Mouse (Mus musculus) CD4-positive, CD25-positive, alpha-beta regulatory T cell, adult 2 months (primary cell): ENCODE data around the gene Dynll1.

Experiments
- DNase-seq: peaks from one replicate; pipeline ENCODE4 v3.0.0-alpha.2; 2012; ENCODE audit warnings: low read depth, low spot score

The Dynll1 gene

DNA sequence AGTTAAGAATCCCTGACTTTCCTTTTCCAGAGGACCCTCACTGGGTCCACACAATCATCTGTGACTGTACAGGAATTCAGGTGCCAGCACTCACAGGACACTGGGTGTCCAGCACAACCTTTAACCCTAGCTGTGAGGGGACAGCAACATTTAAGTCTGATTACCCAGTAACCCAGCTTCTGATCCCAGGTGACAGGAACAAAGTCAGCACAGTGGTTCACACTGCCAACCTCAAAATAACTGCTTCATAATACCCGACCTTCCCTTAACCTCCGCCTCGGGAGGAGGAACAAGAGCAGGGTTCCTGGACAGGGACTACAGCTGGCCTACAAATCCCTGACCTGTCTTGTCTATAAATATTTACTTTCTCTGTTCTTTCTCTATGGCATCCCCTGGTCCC is 32.5 kb downstream of the Dynll1 start:
- no peak for DNase-seq

DNA sequence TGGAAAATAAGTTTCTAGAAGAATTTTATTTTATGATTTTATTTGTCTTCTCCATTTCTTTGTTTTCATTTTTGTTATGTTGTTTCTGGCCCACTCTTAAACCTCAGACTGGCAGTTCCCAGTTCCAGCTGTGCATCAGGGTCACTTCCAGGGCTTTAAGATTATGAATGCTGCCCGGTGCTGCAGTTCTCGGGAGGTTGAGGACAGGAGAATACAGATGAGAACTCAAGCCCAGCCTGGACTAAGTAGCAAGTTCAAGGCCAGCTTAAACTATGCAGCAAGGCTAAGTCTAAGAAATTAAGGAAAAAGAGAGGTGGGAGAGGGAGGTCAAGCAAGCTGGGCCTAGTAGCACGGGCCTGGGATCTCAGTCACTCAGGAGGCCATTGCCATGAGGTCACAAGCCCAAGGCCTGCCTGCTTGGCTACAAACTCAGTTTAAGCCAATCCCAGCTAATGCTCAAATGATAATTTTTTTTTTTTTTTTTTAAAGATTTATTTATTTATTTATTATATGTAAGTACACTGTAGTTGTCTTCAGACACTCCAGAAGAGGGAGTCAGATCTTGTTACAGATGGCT is 33.2 kb downstream of the Dynll1 start:
- no peak for DNase-seq

DNA sequence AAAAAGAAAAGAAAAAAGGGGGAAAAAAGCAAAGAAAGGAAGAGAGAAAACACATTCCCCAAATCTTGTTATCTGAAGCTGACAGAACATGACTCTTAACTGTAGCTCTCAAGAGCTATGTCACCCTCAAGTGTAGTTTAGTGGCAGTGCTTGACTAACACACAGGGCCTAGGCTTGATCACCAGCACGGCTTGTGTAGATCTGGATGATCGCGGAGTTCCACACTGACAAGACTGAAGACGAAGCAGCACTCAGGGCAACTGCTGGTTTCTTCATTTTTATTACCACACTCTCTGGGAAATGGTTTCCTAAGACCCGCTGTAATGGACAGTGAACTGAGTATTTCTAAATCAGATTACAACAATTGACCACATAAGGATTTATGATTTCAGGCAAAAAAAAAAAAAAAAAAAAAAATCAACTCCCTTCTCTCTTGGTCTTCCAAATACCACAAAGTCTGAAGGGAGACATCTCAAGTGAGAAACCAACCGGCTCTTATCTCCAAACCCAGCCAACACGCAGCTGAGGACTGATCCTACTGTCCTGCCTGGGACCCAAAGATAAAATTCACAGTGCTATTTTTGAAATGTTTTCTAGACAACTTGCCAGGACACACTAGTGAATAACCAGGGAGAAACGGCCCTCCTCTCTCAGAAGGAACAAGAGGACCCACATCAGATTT is 33.9 kb downstream of the Dynll1 start:
- no peak for DNase-seq

DNA sequence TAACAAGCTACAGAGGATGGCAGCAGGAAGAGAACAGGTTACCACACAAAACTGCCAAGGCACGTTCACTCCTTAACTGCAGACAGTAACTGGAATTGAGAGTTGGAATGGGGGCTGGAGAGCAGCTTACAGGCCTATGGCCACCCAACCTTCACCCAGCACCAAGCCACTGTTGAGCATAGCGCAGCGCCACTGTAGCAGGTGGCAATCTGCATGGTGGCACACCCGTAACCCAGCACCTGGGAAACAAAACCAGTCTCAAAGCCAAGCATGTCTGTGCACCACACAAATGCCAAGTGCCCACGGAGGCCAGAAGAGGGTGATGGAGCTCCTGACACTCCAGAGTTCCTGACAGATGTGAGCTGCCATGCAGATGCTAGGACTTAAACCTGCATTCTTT is 34.5 kb downstream of the Dynll1 start:
- DNase-seq: no peak

DNA sequence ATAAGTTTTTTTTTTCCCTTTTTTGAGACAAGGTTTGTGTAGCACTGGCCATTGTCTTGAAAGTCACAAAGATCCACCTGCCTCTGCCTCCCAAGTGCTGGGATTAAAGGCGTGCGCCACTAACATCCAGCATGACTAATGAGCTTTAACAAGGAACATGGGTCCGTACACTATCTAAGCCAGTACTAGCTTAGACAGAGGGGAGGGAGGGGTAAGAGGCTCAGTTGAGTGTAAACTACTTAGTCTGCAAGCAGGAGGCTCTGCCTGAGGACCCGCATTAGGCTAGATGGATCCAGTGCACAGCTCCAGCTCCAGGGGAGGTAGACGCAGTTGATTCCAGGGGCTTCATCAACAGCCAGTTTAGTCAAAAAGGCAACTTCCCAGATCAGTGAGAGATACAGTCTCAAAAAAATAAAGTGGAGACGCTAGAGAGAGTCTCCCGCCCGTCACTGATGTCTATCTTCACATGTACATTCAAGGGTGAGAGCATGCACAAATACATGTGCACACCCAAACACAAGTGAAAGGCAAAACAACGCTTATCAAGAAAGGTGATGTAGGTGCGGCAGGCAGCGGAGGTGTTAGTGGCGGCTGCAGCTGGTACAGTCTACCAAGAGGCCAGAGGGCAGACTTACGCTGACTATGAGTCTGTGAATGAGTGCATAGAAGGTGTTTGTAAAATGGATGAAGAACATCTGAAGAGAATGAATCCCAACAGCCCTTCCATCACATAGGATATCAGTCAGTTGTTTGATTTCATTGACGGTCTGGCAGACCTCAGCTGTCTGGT is 38.1 kb downstream of the Dynll1 start:
- DNase-seq: no peak

DNA sequence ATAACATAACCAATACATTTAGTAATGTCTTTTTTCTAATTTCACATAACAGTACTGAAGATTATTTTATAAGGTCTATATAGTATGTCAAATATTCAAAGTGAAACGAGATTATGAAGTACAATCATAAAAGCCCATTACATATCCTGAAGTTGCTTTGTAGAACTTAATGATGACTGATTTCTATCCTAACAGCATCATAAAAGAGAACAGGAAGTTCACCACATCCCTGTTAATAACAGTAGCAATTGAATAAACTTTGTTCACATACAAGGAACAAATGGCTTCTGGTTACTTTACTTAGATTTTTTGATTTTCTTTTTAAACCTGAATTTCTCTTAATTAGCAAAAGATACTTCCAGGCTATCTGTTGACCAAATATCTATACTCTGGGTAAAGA is 38.9 kb downstream of the Dynll1 start:
- DNase-seq: no peak

DNA sequence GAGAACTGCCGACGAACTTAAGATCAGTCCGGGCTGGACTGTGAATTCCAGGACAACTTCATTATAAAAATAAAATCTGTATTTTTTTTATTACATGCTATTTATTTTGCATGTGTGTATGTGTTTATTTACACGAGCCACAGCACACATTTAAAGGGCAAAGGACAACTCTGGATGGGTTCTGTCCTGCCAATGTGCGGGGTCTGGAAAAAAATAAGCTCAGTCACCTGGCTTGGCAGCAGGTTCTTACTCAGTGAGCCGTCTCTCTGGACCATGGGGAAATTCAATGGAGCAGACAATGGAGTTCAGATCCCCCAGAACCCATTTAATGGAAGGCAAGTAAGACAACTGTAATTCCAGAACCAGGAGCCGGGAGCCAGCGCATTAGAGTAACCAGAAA is 39.7 kb downstream of the Dynll1 start:
- no peak for DNase-seq

DNA sequence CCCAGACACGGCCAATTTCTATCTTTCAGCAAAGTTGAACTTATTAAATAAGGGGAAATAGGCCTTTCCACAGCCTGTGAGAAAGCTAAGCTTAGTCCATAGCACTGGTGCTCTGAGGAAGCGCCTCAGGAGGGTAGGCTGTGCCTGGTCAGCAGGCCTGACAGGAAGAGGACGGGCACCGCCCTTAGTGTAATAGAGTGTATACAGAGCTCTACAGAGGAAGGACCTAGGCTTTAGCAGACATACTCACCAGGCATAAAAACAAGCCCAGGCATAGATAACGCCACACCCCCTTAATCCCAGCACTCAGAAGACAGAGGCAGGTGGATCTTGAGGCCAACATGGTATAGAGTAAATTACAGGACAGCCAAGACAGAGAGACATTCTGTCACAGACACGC is 40.4 kb downstream of the Dynll1 start:
- no peak for DNase-seq

DNA sequence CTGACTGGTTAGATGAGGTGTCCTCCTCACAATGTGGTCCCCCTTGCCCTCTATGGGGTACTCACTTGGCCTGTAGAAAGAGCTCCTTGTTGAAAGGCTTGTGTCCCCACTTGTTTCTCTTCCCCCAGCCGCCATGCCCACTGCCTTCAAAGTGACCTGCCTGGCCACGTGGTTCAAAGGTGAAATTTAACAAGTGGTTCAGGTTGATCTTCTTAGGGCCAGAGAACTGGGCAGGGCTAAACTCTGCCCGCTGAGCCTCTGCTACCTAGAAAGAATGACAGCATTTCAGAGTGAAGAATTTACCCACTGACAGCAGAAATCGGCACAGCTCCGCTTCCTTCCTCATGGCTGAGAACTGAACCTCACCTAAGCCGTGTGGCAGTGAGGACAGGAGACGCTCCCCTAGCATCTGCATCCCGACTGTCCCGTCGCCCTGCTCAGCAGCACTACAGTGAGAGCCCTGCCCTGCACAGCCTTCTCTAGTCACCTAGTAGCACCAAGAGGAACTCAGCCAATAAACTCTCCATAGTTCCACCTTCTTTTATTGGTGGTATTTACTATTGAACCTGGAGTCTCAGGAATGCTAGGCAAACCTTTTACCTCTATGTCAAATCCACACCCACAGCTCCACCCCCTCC is 43.8 kb downstream of the Dynll1 start:
- no peak for DNase-seq

DNA sequence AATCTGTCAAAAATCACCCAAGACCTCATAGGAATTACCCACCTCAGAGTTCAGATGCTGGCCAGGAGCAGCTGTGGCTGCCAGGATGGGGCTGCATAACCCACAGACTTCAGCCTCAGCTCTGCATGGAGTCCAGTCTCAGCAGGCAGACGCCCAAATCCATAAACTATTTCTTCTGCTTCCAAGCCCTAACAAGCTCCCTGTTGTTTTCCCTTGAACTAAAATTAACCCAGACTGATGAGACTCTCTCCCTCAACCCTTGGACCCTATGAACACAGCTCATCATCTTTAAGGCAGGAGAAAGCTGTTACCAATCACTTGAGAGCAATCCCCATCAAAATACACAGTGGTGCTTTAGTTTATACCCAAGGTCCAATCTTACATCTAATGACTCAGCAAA is 45.3 kb downstream of the Dynll1 start:
- no peak for DNase-seq
